Mouse (Mus musculus): ENCODE measurements at regions not wholly inside any gene's neighbourhood (a gene's known extent, or its start where the extent isn't known, plus 50 kb on each side); places are given as distances from the start of the nearest gene placed in this dataset.

DNA sequence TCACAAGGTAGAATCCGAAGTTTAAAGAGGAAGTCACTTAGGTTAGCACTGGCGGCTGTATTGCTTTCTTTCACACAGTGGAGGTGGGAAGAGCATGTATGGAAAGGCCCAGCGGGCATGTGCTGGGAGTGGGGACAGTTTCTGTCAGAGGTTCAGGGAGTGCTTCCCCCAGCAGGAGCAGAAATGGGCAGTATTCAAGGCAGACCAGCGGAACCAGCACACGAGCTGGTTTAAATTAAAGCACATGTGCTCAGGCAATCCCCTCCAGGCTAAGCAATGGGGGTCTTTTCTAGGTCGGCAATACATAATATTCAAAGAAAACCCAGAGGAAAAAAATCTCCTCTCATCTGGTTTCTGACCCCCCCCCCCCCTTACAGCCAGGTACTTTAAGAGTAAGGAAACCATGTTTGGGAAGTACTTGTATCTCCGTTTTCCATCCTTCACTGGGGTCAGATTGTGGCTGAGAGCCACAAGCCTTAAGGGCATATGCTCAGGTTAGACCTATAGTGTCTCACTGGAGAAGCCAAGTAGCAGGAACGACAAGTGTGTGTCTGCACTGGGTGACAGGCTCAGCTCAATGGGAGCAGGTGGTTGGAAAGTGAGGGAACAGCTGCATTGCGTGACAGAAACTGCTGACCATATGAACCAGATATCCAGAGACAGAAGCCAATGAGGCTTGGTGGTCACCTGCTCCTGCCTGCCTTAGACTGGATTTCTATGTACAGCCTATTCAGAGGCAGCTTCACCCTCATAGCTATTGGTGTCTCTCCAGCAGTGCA lies 111.3 kb upstream of the Mycn start:
- Histone ChIP-seq H3K4me1 (replicated peaks; ENCODE audit: control insufficient read depth, insufficient read depth, low read length) (no peaks in the 10 kb centered on the region), H3K4me2 (replicated peaks; ENCODE audit: low read depth) (no peak overlapping the region), H3K36me3 (ENCODE audit: control insufficient read depth, insufficient read depth) (no peaks in the 10 kb centered on the region), H3K27me3 (replicated peaks; ENCODE audit: control insufficient read depth, insufficient read depth, low read length) (no peaks in the 10 kb centered on the region), H3K9me3 (ENCODE audit: control insufficient read depth) (no peaks in the 10 kb centered on the region), H3K27ac (ENCODE audit: low read depth, low read length) (no peak overlapping the region), H3K9ac (ENCODE audit: low read depth, low read length) (no peak overlapping the region), H3K4me3 (ENCODE audit: low read depth, low read length) (no peak overlapping the region)
- no peak for TF ChIP-seq CTCF (IDR thresholded peaks at IDR 0.05; ENCODE audit: low read depth)
- 76% methylated on average over 9 of the region's 9 CpGs for whole genome bisulfite sequencing
- ATAC-seq: no peak

DNA sequence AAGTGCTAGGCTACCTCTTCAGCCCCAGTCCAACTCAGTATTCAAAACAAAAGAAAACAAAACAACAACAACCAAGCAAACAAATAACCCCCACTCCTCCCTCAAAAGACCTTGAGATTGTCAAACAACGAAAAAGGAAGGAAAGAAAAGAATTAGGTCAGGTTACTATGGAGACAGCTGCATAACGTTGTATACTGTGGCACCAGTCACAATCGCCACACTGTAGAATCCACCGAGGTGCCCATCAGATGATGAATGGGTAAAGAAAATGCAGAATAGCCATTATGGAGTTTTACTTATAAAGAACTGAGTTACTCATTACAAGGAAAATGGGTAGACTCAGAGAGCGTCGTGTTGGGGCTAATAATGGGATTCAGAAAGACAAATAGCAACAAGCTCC lies 110.5 kb upstream of the Mycn start:
- H3K4me2 ChIP-seq (replicated peaks; ENCODE audit: low read depth): no peak overlapping the region
- H3K4me3 ChIP-seq (ENCODE audit: low read depth, low read length): no peak overlapping the region
- H3K9ac ChIP-seq (ENCODE audit: low read depth, low read length): no peak overlapping the region
- no peaks in the 10 kb centered on the region for H3K27me3 ChIP-seq (replicated peaks; ENCODE audit: control insufficient read depth, insufficient read depth, low read length)
- no peaks in the 10 kb centered on the region for H3K4me1 ChIP-seq (replicated peaks; ENCODE audit: control insufficient read depth, insufficient read depth, low read length)
- 50% methylated on average over 6 of the region's 6 CpGs for WGBS
- no peak for ATAC-seq
- H3K36me3 ChIP-seq (ENCODE audit: control insufficient read depth, insufficient read depth): no peaks in the 10 kb centered on the region
- H3K9me3 ChIP-seq (ENCODE audit: control insufficient read depth): no peaks in the 10 kb centered on the region
- TF ChIP-seq CTCF (IDR thresholded peaks at IDR 0.05; ENCODE audit: low read depth): no peak
- no peak overlapping the region for H3K27ac ChIP-seq (ENCODE audit: low read depth, low read length)

DNA sequence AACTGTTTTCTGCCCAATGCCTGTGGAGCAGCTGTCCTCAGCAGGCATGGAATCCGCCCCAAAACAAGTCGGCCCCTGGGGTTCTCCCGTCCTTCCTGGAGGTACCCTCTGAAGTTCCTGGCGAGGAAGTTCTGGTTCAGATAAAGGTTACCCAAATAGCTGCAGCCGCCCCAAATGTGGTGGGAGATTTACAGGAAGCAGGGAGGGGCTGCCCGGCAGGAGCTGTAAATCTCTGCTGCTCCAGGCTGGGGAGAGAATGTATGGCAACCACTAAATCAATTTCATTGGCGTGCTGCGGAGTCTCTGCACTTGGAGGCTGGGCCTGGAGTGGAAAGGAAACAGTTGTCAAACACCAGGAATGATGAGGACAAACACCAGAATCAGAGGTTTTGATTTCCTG lies 107.9 kb upstream of the Mycn start:
- Histone ChIP-seq H3K9ac (ENCODE audit: low read depth, low read length) (no peak overlapping the region), H3K9me3 (ENCODE audit: control insufficient read depth) (no peaks in the 10 kb centered on the region), H3K27ac (ENCODE audit: low read depth, low read length) (no peak overlapping the region), H3K4me3 (ENCODE audit: low read depth, low read length) (no peak overlapping the region), H3K4me2 (replicated peaks; ENCODE audit: low read depth) (no peak overlapping the region), H3K4me1 (replicated peaks; ENCODE audit: control insufficient read depth, insufficient read depth, low read length) (no peaks in the 10 kb centered on the region), H3K36me3 (ENCODE audit: control insufficient read depth, insufficient read depth) (no peaks in the 10 kb centered on the region), H3K27me3 (replicated peaks; ENCODE audit: control insufficient read depth, insufficient read depth, low read length) (no peaks in the 10 kb centered on the region)
- WGBS: 20% methylated on average over 8 of the region's 8 CpGs
- TF ChIP-seq CTCF (IDR thresholded peaks at IDR 0.05; ENCODE audit: low read depth): no peak
- no peak for ATAC-seq

DNA sequence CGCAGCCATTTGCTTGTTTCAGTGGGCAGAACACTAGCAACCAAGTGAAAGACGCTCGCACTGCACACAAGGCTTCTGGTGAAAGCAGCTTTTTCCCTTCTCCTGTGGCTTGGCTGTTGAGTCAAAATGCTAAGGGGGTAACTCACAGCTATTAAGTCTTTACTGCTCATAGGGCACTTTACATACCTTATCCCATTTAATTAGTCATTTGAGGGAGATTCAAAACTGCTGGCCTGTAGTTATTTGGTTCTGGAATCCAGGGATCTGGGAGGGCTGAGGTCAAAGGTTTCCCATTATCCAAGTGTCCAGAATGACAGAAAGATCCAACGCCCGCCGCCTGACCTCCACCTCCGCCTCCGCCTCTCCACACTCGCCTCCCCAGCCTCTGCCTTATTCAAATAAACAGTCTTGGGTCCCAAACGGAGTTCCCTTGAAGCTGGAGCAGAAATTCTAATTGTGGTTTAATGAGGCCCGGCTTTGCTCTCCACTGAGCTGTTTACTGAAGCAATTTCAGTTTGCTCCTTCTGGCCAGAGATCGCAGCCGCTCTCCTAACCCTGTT lies 106.5 kb upstream of the Mycn start:
- 40% methylated on average over 13 of the region's 13 CpGs for WGBS
- no peaks in the 10 kb centered on the region for H3K36me3 ChIP-seq (ENCODE audit: control insufficient read depth, insufficient read depth)
- H3K27me3 ChIP-seq (replicated peaks; ENCODE audit: control insufficient read depth, insufficient read depth, low read length): no peaks in the 10 kb centered on the region
- no peak for ATAC-seq
- no peak overlapping the region for H3K9ac ChIP-seq (ENCODE audit: low read depth, low read length)
- H3K27ac ChIP-seq (ENCODE audit: low read depth, low read length): no peak overlapping the region
- H3K4me1 ChIP-seq (replicated peaks; ENCODE audit: control insufficient read depth, insufficient read depth, low read length): no peaks in the 10 kb centered on the region
- H3K4me2 ChIP-seq (replicated peaks; ENCODE audit: low read depth): no peak overlapping the region
- no peak overlapping the region for H3K4me3 ChIP-seq (ENCODE audit: low read depth, low read length)
- TF ChIP-seq CTCF (IDR thresholded peaks at IDR 0.05; ENCODE audit: low read depth): no peak
- H3K9me3 ChIP-seq (ENCODE audit: control insufficient read depth): no peaks in the 10 kb centered on the region

DNA sequence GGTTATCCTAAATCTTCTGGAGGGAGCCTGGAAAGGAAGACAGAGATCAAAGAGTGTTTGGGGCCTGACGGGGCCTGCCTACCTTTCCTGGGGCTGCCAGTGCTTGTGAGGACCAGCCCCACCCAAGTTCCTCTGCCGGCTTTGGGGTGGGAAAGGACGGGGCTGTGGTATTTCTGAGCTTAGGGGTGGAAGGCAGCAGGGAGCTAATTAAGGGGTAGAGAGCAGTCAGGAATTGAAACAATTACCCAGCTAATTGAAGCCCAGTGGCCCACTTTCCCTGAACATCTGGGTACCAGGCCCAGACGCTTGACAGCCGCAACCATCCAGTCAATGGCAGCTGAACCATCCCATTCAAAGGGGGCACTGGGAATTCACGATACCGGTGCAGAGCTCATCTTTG lies 101.2 kb upstream of the Mycn start:
- TF ChIP-seq CTCF (IDR thresholded peaks at IDR 0.05; ENCODE audit: low read depth): no peak
- Histone ChIP-seq H3K27me3 (replicated peaks; ENCODE audit: control insufficient read depth, insufficient read depth, low read length) (no peaks in the 10 kb centered on the region), H3K4me3 (ENCODE audit: low read depth, low read length) (no peak overlapping the region), H3K9me3 (ENCODE audit: control insufficient read depth) (no peaks in the 10 kb centered on the region), H3K4me2 (replicated peaks; ENCODE audit: low read depth) (no peak overlapping the region), H3K9ac (ENCODE audit: low read depth, low read length) (no peak overlapping the region), H3K27ac (ENCODE audit: low read depth, low read length) (no peak overlapping the region), H3K4me1 (replicated peaks; ENCODE audit: control insufficient read depth, insufficient read depth, low read length) (no peaks in the 10 kb centered on the region), H3K36me3 (ENCODE audit: control insufficient read depth, insufficient read depth) (no peaks in the 10 kb centered on the region)
- 74% methylated on average over 7 of the region's 7 CpGs for WGBS
- ATAC-seq: no peak

DNA sequence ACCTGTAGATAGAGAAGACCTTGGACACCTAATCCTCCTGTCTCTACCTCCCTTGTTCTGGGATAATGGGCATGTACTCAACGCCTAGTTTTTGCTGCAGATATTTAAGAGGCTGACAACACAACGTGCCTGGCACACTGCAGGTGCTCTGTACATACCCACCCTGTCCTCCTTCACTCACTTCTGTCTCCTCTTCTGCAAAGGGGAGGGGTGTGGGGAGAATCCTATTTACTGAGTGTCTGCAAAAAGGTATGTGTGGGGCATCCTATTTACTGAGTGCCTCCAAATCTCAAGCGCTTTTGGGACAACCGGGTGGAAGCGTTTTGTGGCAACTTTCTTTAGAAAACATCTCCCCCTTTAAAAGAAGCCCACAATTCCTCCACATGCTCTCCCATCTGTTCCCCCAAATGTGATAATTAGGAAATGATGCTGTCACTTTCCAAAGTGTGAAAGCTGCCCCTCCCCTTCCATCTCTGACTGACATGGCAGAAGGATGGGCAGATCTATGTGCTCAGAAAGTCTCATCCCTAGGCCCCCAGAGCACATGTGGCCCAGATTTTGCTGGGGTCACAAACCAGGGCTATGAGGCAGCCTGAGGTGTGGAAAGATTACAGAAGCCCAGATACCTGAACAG lies 93.5 kb upstream of the Mycn start:
- Histone ChIP-seq H3K9ac (ENCODE audit: low read depth, low read length) (no peak overlapping the region), H3K36me3 (ENCODE audit: control insufficient read depth, insufficient read depth) (no peaks in the 10 kb centered on the region), H3K9me3 (ENCODE audit: control insufficient read depth) (no peaks in the 10 kb centered on the region), H3K27ac (ENCODE audit: low read depth, low read length) (no peak overlapping the region), H3K4me1 (replicated peaks; ENCODE audit: control insufficient read depth, insufficient read depth, low read length) (no peaks in the 10 kb centered on the region), H3K4me3 (ENCODE audit: low read depth, low read length) (no peak overlapping the region), H3K27me3 (replicated peaks; ENCODE audit: control insufficient read depth, insufficient read depth, low read length) (no peaks in the 10 kb centered on the region), H3K4me2 (replicated peaks; ENCODE audit: low read depth) (no peak overlapping the region)
- 87% methylated on average over 5 of the region's 5 CpGs for WGBS
- TF ChIP-seq CTCF (IDR thresholded peaks at IDR 0.05; ENCODE audit: low read depth): no peak
- no peak for ATAC-seq
